Mouse (Mus musculus) bone marrow macrophage, adult 2 months (primary cell): ENCODE measurements around the gene Gm10491. TPM values are rescaled to one million over a fixed set of nuclear protein-coding genes. Genes with fewer than 3 reads are reported as not detected.
"Not testable (repeated sequence)": the region's sequence is repeated elsewhere in the genome, so short reads cannot be mapped to it uniquely, and the experiment has no call there.

Experiments
- H3K27ac ChIP-seq: 2 replicates; pipeline ENCODE4 v1.5.1; 2012; ENCODE audit warnings: low read depth, low read length; ENCODE audit not compliant: insufficient read depth
- H3K4me1 ChIP-seq: 2 replicates; pipeline ENCODE4 v1.6.1; 2012; ENCODE audit warnings: low read length; ENCODE audit not compliant: control insufficient read depth, insufficient read depth
- H3K4me3 ChIP-seq: 2 replicates; pipeline ENCODE4 v1.5.1; 2012; ENCODE audit warnings: mild to moderate bottlenecking, low read length, moderate library complexity; ENCODE audit not compliant: insufficient read depth
- CTCF ChIP-seq: IDR thresholded peaks from 2 replicates; pipeline ENCODE4 v1.5.1; 2012; ENCODE audit warnings: low read depth, mild to moderate bottlenecking, low read length, moderate library complexity
- POLR2A ChIP-seq: IDR thresholded peaks from 2 replicates; pipeline ENCODE4 v1.6.1; 2012; ENCODE audit warnings: mild to moderate bottlenecking, low read depth, low read length, borderline replicate concordance
- polyA plus RNA-seq: library from polyadenylated mRNA; stranded (reverse); fragments of >200 nt; gene quantifications from 2 replicates; pipeline ENCODE4 v1.2.4, GENCODE M21; 2012; ENCODE audit not compliant: missing spikeins, insufficient read depth, insufficient read length

The Gm10491 gene
- polyA plus RNA-seq, 1 experiment = not detected

DNA sequence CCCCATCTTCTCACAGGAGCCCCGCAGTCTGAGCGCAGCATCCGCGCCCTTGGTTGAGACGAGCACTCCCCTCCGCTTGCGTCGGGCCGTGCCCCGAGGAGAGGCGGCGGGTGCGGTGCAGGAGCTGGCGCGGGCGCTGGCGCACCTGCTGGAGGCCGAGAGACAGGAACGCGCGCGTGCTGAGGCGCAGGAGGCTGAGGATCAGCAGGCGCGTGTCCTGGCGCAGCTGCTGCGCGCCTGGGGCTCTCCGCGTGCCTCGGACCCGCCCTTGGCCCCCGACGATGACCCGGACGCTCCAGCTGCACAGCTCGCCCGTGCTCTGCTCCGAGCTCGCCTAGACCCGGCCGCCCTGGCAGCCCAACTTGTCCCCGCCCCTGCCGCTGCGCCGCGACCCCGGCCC is 14.4 kb upstream of the Gm10491 start:
- no peak overlapping the region for H3K27ac ChIP-seq
- no peak for TF ChIP-seq CTCF
- no peak for TF ChIP-seq POLR2A
- peak overlapping the region; percentile 28 for H3K4me3 ChIP-seq
- H3K4me1 ChIP-seq = no peaks in the 10 kb centered on the region

DNA sequence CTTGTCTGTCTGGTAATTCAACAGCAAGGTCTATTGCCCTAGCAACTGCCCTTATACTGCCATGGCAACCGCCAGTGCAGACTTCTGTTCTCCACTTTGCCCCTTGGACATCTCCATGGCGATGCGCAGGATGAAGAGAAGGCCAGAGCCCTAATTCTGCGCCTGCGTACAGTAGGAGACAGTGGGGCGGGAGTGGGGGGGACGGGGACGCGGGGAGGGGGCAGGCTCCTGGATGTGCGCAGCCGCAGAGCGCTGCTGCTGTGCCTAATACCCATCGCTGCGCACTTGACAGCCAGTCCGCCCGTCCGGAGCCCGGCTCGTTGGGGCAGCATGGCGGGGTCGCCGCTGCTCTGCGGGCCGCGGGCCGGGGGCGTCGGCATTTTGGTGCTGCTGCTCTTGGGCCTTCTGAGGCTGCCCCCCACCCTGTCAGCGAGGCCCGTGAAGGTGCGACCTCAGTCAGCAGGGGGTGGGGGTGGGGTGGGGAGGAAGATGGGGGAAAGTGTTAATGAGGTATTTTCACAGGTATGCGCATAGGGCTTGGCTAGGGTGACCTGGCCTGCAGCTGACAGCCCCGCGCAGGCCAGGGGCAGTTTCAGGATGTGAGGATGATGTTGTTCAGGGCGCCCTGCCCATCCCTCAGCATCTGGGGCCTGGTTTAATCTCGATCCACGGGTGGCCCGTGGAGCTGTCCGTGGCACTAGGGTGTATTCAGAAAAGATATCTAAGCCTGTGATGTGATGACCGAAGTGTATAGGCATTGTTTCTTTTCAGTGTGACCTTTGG is 12.2 kb upstream of the Gm10491 start, which contains the start of gene Pcsk1n:
Pcsk1n (plus strand) TSS at position 222 of the 783 bp plus-strand sequence.
- TF ChIP-seq POLR2A (no peak), CTCF (no peak)
- H3K27ac ChIP-seq = no peak within 1 kb of the TSS
- no peak within 1 kb of the TSS for H3K4me3 ChIP-seq
- no peaks in the 10 kb centered on the region for H3K4me1 ChIP-seq

DNA sequence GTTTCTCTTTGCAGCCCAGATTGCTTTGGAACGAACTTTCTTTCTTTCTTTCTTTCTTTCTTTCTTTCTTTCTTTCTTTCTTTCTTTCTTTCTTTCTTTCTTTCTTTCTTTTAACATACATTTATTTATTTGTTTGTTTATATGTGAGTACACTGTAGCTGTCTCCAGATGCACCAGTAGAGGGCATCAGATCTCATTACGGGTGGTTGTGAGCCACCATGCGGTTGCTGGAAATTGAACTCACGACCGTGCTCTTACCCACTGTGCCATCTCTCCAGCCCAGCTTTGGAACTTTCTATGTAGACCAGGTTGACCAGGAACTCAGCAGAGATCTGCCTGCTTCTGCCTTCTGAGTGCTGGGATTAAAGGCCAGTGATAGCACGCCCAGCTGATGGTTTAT is 10.3 kb upstream of the Gm10491 start:
- H3K27ac ChIP-seq, H3K4me1 ChIP-seq, H3K4me3 ChIP-seq: not testable (repeated sequence)

DNA sequence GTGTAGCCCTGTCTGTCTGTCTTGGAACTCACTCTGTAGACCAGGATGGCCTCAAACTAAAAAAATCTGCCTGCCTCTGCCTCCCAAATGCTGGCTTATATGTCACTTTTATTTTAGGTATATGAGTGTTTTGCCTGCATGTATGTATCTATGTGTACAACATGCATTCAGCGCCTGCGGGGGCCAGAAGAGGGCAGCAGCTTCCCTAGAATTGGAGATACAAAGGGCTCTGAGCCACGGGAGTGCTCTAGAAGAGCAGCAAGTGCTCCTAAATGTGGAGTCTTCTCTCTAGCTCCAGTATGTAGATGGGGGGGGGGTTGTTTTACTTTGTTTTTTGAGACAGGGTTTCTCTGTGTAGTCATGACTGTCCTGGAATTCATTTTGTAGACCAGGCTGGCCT is 8.0 kb upstream of the Gm10491 start:
- not testable (repeated sequence) for H3K4me1 ChIP-seq, H3K4me3 ChIP-seq, H3K27ac ChIP-seq

DNA sequence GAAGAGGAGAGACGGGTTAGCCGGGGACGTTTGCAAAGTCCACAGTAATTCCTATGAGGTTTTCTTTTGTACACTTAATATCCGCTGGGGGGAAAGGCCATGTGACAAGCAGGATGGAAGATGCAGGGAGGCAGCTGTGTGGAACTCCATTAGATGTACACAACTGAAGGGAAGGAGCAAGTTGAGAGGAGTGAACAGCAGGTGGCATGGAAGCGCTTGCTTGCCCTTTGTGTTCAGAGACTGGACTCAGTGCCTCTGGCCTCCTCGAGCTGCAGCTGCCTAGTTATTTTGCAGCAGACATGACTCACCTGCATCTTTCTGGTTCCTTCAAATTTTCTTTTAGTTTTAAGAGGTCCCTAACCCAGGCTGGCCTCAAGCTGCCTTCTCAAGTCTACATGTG is 2.8 kb upstream of the Gm10491 start:
- H3K4me3 ChIP-seq = no peak overlapping the region
- no peaks in the 10 kb centered on the region for H3K4me1 ChIP-seq
- no peak overlapping the region for H3K27ac ChIP-seq
- TF ChIP-seq CTCF (no peak), POLR2A (no peak)

DNA sequence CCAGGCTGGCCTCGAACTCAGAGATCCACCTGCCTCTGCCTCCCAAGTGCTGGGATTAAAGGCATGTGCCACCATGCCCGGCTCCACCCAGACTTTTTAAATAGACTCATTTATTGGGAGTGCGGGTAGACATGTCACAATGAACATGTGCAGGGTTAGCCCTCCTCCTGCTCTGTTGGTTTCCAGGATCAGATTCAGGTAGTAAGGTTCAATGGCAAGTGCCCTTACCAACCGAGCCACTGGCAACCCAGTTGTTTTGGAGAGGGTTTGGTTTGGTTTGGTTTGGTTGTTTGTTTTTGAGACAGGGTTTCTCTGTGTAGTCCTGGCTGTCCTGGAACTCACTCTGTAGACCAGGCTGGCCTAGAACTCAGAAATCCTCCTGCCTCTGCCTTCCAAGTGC is 1.6 kb upstream of the Gm10491 start, which contains the start of gene Gm10490:
Gm10490 (plus strand) TSS at position 301 of the 400 bp plus-strand sequence.
- not testable (repeated sequence) for H3K4me1 ChIP-seq, H3K27ac ChIP-seq, H3K4me3 ChIP-seq

DNA sequence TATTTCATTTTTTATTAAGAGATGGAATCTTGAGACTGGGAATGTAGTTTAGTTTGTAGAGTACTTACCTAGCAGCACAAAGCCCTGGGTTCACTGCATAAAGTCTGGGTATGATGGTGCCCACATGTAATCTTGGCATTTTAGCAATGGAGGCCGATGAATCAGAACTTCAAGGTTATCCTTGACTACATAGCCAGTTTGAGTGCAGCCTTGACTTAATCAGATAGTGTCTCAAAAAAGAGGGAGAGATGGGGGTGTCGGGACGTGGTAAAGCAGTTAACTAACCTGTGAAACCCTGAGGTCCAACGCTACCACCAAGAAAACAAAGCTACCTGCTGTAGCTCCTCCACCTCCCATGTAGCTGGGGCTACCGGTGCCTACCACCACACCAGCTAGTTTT is 3.2 kb downstream of the Gm10491 start:
- no peak overlapping the region for H3K27ac ChIP-seq
- no peak overlapping the region for H3K4me3 ChIP-seq
- no peak for TF ChIP-seq CTCF
- TF ChIP-seq POLR2A = no peak
- no peaks in the 10 kb centered on the region for H3K4me1 ChIP-seq

DNA sequence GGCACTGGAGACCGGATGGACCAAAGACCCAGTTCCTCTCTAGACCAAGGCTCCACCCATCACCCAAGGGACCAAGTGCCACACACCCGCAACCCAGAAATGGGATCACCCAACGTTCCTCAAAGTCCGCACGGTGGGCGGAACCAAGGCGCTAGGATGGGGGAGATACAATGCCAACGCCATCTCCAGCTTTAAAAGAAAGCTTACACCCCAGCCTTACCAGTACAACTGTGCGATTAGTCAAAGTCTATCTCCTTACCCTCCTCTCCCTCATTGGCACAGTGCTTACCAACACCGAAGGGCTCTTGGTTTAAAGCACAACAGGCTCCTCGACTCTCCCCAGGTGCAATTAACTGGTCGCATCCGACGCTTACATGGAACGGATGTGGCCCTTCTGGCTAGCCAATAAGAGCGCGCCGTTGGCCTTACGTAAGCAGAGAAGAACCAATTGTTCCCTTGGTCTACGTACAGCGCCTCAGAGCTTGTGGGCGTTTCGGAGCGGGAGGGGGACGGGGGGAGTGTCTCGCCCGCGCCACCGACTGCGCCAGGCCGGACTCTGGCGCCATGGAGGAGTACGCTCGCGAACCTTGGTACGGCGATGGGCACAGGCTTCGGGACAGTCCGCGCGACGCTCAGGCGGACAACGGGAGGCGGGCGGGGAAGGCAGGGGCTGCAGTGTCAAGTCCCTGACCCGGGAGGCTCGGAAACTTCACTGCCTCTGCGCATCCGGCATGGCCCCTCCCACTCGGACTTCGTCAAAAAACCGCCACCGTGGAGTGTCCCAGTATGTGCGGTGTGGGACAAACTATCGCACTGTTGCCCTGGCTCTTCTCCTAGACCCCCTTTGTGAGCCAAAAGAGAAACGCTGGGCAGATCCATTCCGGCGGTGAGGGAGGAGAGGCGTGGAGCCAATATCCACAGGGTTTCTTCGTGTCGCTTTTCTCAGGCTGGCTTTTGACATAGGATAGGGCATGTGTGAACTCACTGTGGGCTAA is 8.5 kb downstream of the Gm10491 start, which contains the start of the genes Pqbp1 and Timm17b:
Pqbp1 (minus strand) TSS at position 390 of the 995 bp plus-strand sequence.
Timm17b (plus strand) TSS at position 478 of the 995 bp plus-strand sequence.
- Histone ChIP-seq H3K4me1 (peaks cover 2% of the 10 kb centered on the region), H3K4me3 (peak within 1 kb of the TSS; percentile 83), H3K27ac (peak within 1 kb of the TSS; percentile 92)
- no peak for TF ChIP-seq POLR2A

DNA sequence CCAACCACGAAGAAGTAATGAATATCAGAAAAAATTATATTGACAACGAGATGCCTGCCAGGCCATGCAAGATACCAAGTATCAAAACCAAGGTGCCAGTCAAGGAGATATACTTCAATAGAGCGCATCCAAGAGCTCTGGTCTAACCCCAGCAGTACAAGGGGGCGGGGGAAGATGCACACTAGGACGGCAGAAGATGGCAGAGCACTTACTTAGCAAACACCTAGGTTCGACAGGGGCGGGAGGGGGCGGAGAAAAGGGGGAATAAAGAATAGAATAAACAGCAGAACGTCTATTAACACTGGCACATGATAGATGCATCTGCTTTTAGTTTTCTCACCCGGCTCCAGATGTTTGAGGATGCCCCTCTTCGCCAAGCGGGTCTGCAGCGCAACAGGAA is 9.4 kb downstream of the Gm10491 start:
- H3K4me1 ChIP-seq = peaks cover 2% of the 10 kb centered on the region
- H3K27ac ChIP-seq = peak overlapping the region; percentile 56
- peak overlapping the region; percentile 83 for H3K4me3 ChIP-seq
- TF ChIP-seq POLR2A (no peak), CTCF (no peak)

DNA sequence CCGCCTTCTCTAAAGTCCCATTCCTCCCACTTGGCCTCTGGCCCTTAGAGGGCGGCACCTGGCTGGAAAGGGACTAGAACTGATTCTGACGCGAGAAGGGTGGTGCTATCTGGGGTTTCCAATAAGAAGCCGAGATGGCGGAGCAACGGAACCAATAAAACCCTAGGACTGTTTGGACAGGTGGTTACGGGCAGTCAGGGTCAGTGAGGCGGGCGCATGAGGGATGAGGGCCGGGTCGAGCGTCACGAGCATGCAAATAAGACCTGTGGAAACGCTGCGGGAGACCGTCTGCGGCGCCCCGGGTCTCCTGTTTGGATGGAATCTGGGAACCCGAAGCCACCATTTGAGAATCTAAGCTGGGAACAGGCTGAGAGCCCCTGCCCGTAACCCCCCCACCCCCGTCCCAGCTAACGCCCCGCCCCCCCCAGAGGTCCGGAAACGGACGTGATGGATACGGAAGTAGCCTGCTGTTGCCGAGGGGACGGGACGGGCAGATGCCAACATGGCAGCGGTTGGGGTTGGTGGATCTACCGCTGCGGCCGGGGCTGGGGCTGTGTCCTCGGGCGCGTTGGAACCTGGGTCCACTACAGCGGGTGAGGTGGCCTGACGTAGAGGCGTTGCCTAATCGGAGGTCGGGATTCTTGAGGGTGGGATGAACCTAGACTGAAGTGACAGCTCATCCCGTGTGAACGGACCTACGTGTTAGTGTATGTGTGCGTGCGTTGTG is 23.6 kb downstream of the Gm10491 start, which contains the start of gene Slc35a2:
Slc35a2 (plus strand) TSS at position 188 of the 727 bp plus-strand sequence.
- Histone ChIP-seq H3K4me1 (peaks cover 5% of the 10 kb centered on the region; the same call in 1 of the 2 replicates), H3K27ac (peak within 1 kb of the TSS; percentile 80), H3K4me3 (peak within 1 kb of the TSS; percentile 91)
- no peak for TF ChIP-seq CTCF
- no peak for TF ChIP-seq POLR2A
